Mouse (Mus musculus): ENCODE measurements around the gene Jun. TPM values are rescaled to one million over a fixed set of nuclear protein-coding genes. Genes with fewer than 3 reads are reported as not detected.

Jun gene
- polyA plus RNA-seq, 2 experiments: 50.6 to 65.3 TPM

- ATAC-seq (ENCODE audit: low FRiP score, low read depth): no peak
- Histone ChIP-seq H3K4me3 (replicated peaks; ENCODE audit: low read length) (no peak overlapping the region), H3K36me3 (ENCODE audit: control insufficient read depth, insufficient read depth, low read length) (no peaks in the 10 kb centered on the region), H3K27ac (replicated peaks; ENCODE audit: low read depth, low read length) (no peak overlapping the region), H3K9ac (ENCODE audit: low read depth, low read length, severe bottlenecking) (no peak overlapping the region), H3K4me1 (ENCODE audit: control insufficient read depth, insufficient read depth, low read length) (peaks cover 9% of the 10 kb centered on the region; the same call in 1 of the 2 replicates), H3K27me3 (ENCODE audit: control insufficient read depth, insufficient read depth, low read length) (no peaks in the 10 kb centered on the region), H3K4me2 (replicated peaks; ENCODE audit: low read depth, low read length, severe bottlenecking) (no peak overlapping the region), H3K9me3 (ENCODE audit: control insufficient read depth, low read length) (no peaks in the 10 kb centered on the region)
- no peak for TF ChIP-seq POLR2A (IDR thresholded peaks at IDR 0.05; ENCODE audit: borderline replicate concordance, extremely low read depth, insufficient read depth, insufficient read length)
- DNase-seq (ENCODE audit: low spot score): no peak
- 82% methylated on average over 17 of the region's 17 CpGs for WGBS
Observed at GRCm38 (mm10) chr4:95075591-95076002, 23.6 kb upstream of the Jun start.

GRCm38 (mm10) chr4:95074319-95074718, 22.3 kb upstream of the Jun start:
- Histone ChIP-seq H3K27ac (replicated peaks; ENCODE audit: low read depth, low read length) (no peak overlapping the region), H3K4me1 (ENCODE audit: control insufficient read depth, insufficient read depth, low read length) (peaks cover 9% of the 10 kb centered on the region; the same call in 1 of the 2 replicates), H3K4me3 (replicated peaks; ENCODE audit: low read length) (no peak overlapping the region), H3K27me3 (ENCODE audit: control insufficient read depth, insufficient read depth, low read length) (no peaks in the 10 kb centered on the region), H3K9me3 (ENCODE audit: control insufficient read depth, low read length) (no peaks in the 10 kb centered on the region), H3K4me2 (replicated peaks; ENCODE audit: low read depth, low read length, severe bottlenecking) (no peak overlapping the region), H3K9ac (ENCODE audit: low read depth, low read length, severe bottlenecking) (no peak overlapping the region), H3K36me3 (ENCODE audit: control insufficient read depth, insufficient read depth, low read length) (no peaks in the 10 kb centered on the region)
- 94% methylated on average over 6 of the region's 6 CpGs for WGBS
- no peak for TF ChIP-seq POLR2A (IDR thresholded peaks at IDR 0.05; ENCODE audit: borderline replicate concordance, extremely low read depth, insufficient read depth, insufficient read length)
- DNase-seq (ENCODE audit: low spot score) (no peak), ATAC-seq (ENCODE audit: low FRiP score, low read depth) (no peak)

GRCm38 (mm10) chr4:95073214-95073750, 21.3 kb upstream of the Jun start:
- H3K9ac ChIP-seq (ENCODE audit: low read depth, low read length, severe bottlenecking): no peak overlapping the region
- 19% methylated on average over 10 of the region's 10 CpGs for WGBS
- H3K27me3 ChIP-seq (ENCODE audit: control insufficient read depth, insufficient read depth, low read length): no peaks in the 10 kb centered on the region
- no peaks in the 10 kb centered on the region for H3K9me3 ChIP-seq (ENCODE audit: control insufficient read depth, low read length)
- no peak overlapping the region for H3K4me2 ChIP-seq (replicated peaks; ENCODE audit: low read depth, low read length, severe bottlenecking)
- no peak for TF ChIP-seq POLR2A (IDR thresholded peaks at IDR 0.05; ENCODE audit: borderline replicate concordance, extremely low read depth, insufficient read depth, insufficient read length)
- peaks cover 9% of the 10 kb centered on the region; the same call in 1 of the 2 replicates for H3K4me1 ChIP-seq (ENCODE audit: control insufficient read depth, insufficient read depth, low read length)
- no peak overlapping the region for H3K4me3 ChIP-seq (replicated peaks; ENCODE audit: low read length)
- ATAC-seq (ENCODE audit: low FRiP score, low read depth): peak; percentile 65; the same call in 1 of the 2 replicates
- no peaks in the 10 kb centered on the region for H3K36me3 ChIP-seq (ENCODE audit: control insufficient read depth, insufficient read depth, low read length)
- peak overlapping the region; percentile 55; the same call in 1 of the 2 replicates for H3K27ac ChIP-seq (replicated peaks; ENCODE audit: low read depth, low read length)
- peak; percentile 48 for DNase-seq (ENCODE audit: low spot score)

- no peak overlapping the region for H3K4me3 ChIP-seq (replicated peaks; ENCODE audit: low read length)
- TF ChIP-seq POLR2A (IDR thresholded peaks at IDR 0.05; ENCODE audit: borderline replicate concordance, extremely low read depth, insufficient read depth, insufficient read length): no peak
- no peak overlapping the region for H3K27ac ChIP-seq (replicated peaks; ENCODE audit: low read depth, low read length)
- ATAC-seq (ENCODE audit: low FRiP score, low read depth) (no peak), DNase-seq (ENCODE audit: low spot score) (no peak)
- WGBS: 77% methylated on average over 5 of the region's 5 CpGs
- no peak overlapping the region for H3K9ac ChIP-seq (ENCODE audit: low read depth, low read length, severe bottlenecking)
- no peak overlapping the region for H3K4me2 ChIP-seq (replicated peaks; ENCODE audit: low read depth, low read length, severe bottlenecking)
- peaks cover 9% of the 10 kb centered on the region; the same call in 1 of the 2 replicates for H3K4me1 ChIP-seq (ENCODE audit: control insufficient read depth, insufficient read depth, low read length)
- no peaks in the 10 kb centered on the region for H3K27me3 ChIP-seq (ENCODE audit: control insufficient read depth, insufficient read depth, low read length)
- H3K9me3 ChIP-seq (ENCODE audit: control insufficient read depth, low read length): no peaks in the 10 kb centered on the region
- H3K36me3 ChIP-seq (ENCODE audit: control insufficient read depth, insufficient read depth, low read length): no peaks in the 10 kb centered on the region
Observed at GRCm38 (mm10) chr4:95070407-95070806, 18.4 kb upstream of the Jun start.

- Histone ChIP-seq H3K27me3 (ENCODE audit: control insufficient read depth, insufficient read depth, low read length) (no peaks in the 10 kb centered on the region), H3K27ac (replicated peaks; ENCODE audit: low read depth, low read length) (no peak overlapping the region), H3K4me3 (replicated peaks; ENCODE audit: low read length) (no peak overlapping the region), H3K4me2 (replicated peaks; ENCODE audit: low read depth, low read length, severe bottlenecking) (no peak overlapping the region), H3K36me3 (ENCODE audit: control insufficient read depth, insufficient read depth, low read length) (no peaks in the 10 kb centered on the region), H3K9me3 (ENCODE audit: control insufficient read depth, low read length) (no peaks in the 10 kb centered on the region), H3K9ac (ENCODE audit: low read depth, low read length, severe bottlenecking) (no peak overlapping the region), H3K4me1 (ENCODE audit: control insufficient read depth, insufficient read depth, low read length) (peaks cover 4% of the 10 kb centered on the region; the same call in 1 of the 2 replicates)
- no peak for TF ChIP-seq POLR2A (IDR thresholded peaks at IDR 0.05; ENCODE audit: borderline replicate concordance, extremely low read depth, insufficient read depth, insufficient read length)
- no peak for DNase-seq (ENCODE audit: low spot score)
- no peak for ATAC-seq (ENCODE audit: low FRiP score, low read depth)
- WGBS: 80% methylated on average over 8 of the region's 8 CpGs
Observed at GRCm38 (mm10) chr4:95068045-95068948, 16.3 kb upstream of the Jun start.
